Mouse (Mus musculus): ENCODE measurements around the gene Diras2.

DNA sequence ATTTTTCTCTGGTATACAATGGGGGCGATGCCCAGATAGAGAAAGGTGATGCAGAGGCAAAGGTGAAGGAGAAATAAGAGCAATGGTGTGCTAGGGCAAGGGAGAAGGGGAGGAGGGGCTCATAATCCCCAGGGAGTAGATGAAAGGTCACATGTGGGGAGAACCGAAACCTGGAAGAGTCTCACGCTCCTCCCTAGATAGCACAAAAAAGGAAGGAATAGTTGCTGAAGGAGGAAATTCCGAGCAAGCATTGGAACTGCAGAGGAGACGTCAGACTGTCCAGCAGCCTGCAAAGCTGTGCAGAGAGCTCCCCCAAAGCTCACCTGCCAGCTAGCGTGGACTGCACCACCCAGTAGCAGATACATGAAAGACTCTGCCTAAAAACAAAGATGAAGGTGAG, 44.4 kb upstream of the Diras2 start:
- TF ChIP-seq CTCF (IDR thresholded peaks at IDR 0.05; ENCODE audit: low read depth) (no peak), EP300 (optimal IDR thresholded peaks at IDR 0.05) (no peak)

Measured in stomach, postnatal 0 days (tissue).